10 mouse cellular contexts compared by ENCODE assay signal in genomic region chr1:170992550-170992949, GRCm38 (mm10). TPM values are rescaled to one million over a fixed set of nuclear protein-coding genes. Genes with fewer than 3 reads are reported as not detected.
A peak's percentile ranks its signal among the peaks of the same experiment; 100 is the strongest.
DNase-seq lines count a peak whose midpoint lies in the region; ATAC-seq and TF ChIP-seq lines count a peak whose summit lies in the region.
"Had no signal": no experiment of that assay in that cellular context is flagged by ENCODE, and none has a peak within 500 bp of the region (broad histone marks: within the 10 kb centered on the region; RNA-seq: fewer than 3 reads in every experiment).

No protein-coding gene starts in this region.

- in situ Hi-C loops in CH12.LX (cut with MboI; ENCODE audit: low pct_ligation_motif_present, low pct_unique_long_range_greater_than_20kb, low sequenced_read_pairs) = loop anchor here (25.0 kb wide), 1 partner anchor 355 kb away; the partner anchor contains the start of gene Olfml2b

- H3K4me2 ChIP-seq in hindbrain, embryonic 11.5 days (replicated peaks; ENCODE audit: low read depth, low read length) = no peak overlapping the region
- H3K4me2 ChIP-seq in CH12.LX (ENCODE audit: insufficient read depth, low read depth, poor library complexity, severe bottlenecking) = no peak overlapping the region
- no peak overlapping the region for H3K4me2 ChIP-seq in liver, postnatal 0 days (ENCODE audit: low read depth, low read length)
- H3K4me2 ChIP-seq in stomach, postnatal 0 days (replicated peaks; ENCODE audit: low read depth) = no peak overlapping the region
- H3K4me2 ChIP-seq: embryonic facial prominence, embryonic 13.5 days; limb, embryonic 13.5 days had no signal

- TF ChIP-seq EP300 in CH12.LX (IDR thresholded peaks at IDR 0.05; ENCODE audit: low read length) = no peak
- no peak for TF ChIP-seq EP300 in liver, postnatal 0 days (IDR thresholded peaks at IDR 0.05; ENCODE audit: low read depth)
- no peak for TF ChIP-seq EP300 in stomach, postnatal 0 days (optimal IDR thresholded peaks at IDR 0.05)

- no peaks in the 10 kb centered on the region for H3K36me3 ChIP-seq in hindbrain, embryonic 11.5 days (ENCODE audit: control insufficient read depth, insufficient read depth, low read length)
- no peaks in the 10 kb centered on the region for H3K36me3 ChIP-seq in hindbrain, embryonic 10.5 days
- H3K36me3 ChIP-seq in CH12.LX (replicated peaks in 1 of 2; ENCODE audit: control insufficient read depth in 1 of 2, insufficient read depth in 1 of 2, low read length in 1 of 2) = no peaks in the 10 kb centered on the region
- no peaks in the 10 kb centered on the region for H3K36me3 ChIP-seq in liver, postnatal 0 days (replicated peaks; ENCODE audit: insufficient read depth, low read length)
- no peaks in the 10 kb centered on the region for H3K36me3 ChIP-seq in stomach, postnatal 0 days (ENCODE audit: control insufficient read depth, insufficient read depth, low read length)
- H3K36me3 ChIP-seq: embryonic facial prominence, embryonic 13.5 days; limb, embryonic 13.5 days had no signal

- no peak overlapping the region for H3K9ac ChIP-seq in hindbrain, embryonic 11.5 days (ENCODE audit: low read depth, low read length)
- no peak overlapping the region for H3K9ac ChIP-seq in CH12.LX (ENCODE audit: insufficient read depth, low read depth)
- no peak overlapping the region for H3K9ac ChIP-seq in liver, postnatal 0 days (replicated peaks)
- no peak overlapping the region for H3K9ac ChIP-seq in stomach, postnatal 0 days (ENCODE audit: low read length)
- H3K9ac ChIP-seq: embryonic facial prominence, embryonic 13.5 days; limb, embryonic 13.5 days had no signal

- TF ChIP-seq POLR2A in CH12.LX (IDR thresholded peaks at IDR 0.05; ENCODE audit: low read depth, low read length) = no peak

- ATAC-seq in hindbrain, embryonic 11.5 days (ENCODE audit: low FRiP score) = no peak
- no peak for ATAC-seq in liver, postnatal 0 days
- ATAC-seq in stomach, postnatal 0 days (ENCODE audit: low FRiP score, low TSS enrichment) = no peak

- dilution Hi-C loops in CH12.LX (cut with MboI; ENCODE audit: extremely low pct_ligation_motif_present, extremely low pct_unique_long_range_greater_than_20kb, low sequenced_read_pairs) = no loop called here

- peak; percentile 61 to 93; a peak in 3 of 4 replicates for TF ChIP-seq CTCF in CH12.LX (conservative IDR thresholded peaks at IDR 0.05 in 1 of 2, IDR thresholded peaks at IDR 0.05 in 1 of 2; ENCODE audit: low read depth in 2 of 2, low read length in 2 of 2)
- TF ChIP-seq CTCF in liver, postnatal 0 days (IDR thresholded peaks at IDR 0.05; ENCODE audit: low read depth) = peak; percentile 86
- peak; percentile 85 for TF ChIP-seq CTCF in stomach, postnatal 0 days (IDR thresholded peaks at IDR 0.05; ENCODE audit: low read depth)

- no peaks in the 10 kb centered on the region for H3K4me1 ChIP-seq in hindbrain, embryonic 11.5 days (replicated peaks; ENCODE audit: control insufficient read depth, insufficient read depth, low read length)
- no peaks in the 10 kb centered on the region for H3K4me1 ChIP-seq in hindbrain, embryonic 10.5 days (replicated peaks)
- H3K4me1 ChIP-seq in CH12.LX (ENCODE audit: control insufficient read depth in 1 of 2, insufficient read depth in 2 of 2) = peaks cover 6 to 35% of the 10 kb centered on the region in 2 experiments
- no peaks in the 10 kb centered on the region; the same call in 1 of the 2 replicates for H3K4me1 ChIP-seq in liver, postnatal 0 days (ENCODE audit: insufficient read depth)
- H3K4me1 ChIP-seq in stomach, postnatal 0 days (replicated peaks; ENCODE audit: control insufficient read depth, insufficient read depth) = no peaks in the 10 kb centered on the region
- H3K4me1 ChIP-seq: embryonic facial prominence, embryonic 13.5 days; limb, embryonic 13.5 days had no signal

- 58% methylated on average over 5 of the region's 5 CpGs for WGBS in hindbrain, embryonic 11.5 days
- WGBS in hindbrain, embryonic 10.5 days = 62% methylated on average over 5 of the region's 5 CpGs
- 42% methylated on average over 5 of the region's 5 CpGs for WGBS in liver, postnatal 0 days (ENCODE audit: insufficient replicate concordance)
- WGBS in stomach, postnatal 0 days = 52% methylated on average over 5 of the region's 5 CpGs

- H3K27ac ChIP-seq in hindbrain, embryonic 11.5 days (ENCODE audit: low read depth, low read length) = no peak overlapping the region
- H3K27ac ChIP-seq in hindbrain, embryonic 10.5 days = no peak overlapping the region
- no peak overlapping the region for H3K27ac ChIP-seq in CH12.LX (ENCODE audit: insufficient read depth, low read depth)
- no peak overlapping the region for H3K27ac ChIP-seq in liver, postnatal 0 days (ENCODE audit: low read depth)
- H3K27ac ChIP-seq in stomach, postnatal 0 days (replicated peaks) = no peak overlapping the region
- H3K27ac ChIP-seq: embryonic facial prominence, embryonic 13.5 days; limb, embryonic 13.5 days had no signal

- TF ChIP-seq RAD21 in CH12.LX (IDR thresholded peaks at IDR 0.05; ENCODE audit: low read depth, low read length) = peak; percentile 90

- DNase-seq in hindbrain, embryonic 11.5 days (ENCODE audit: low spot score) = peak; percentile 13
- DNase-seq in hindbrain, embryonic 10.5 days (ENCODE audit: low spot score) = no peak
- DNase-seq in CH12.LX (ENCODE audit: extremely low read depth) (peak; percentile 78), ZHBTc4 (ENCODE audit: low read depth, low spot score) (peak; percentile 86)
- DNase-seq in frontal cortex, postnatal 36 days (ENCODE audit: low spot score in 2 of 2) = peak; percentile 37 to 60
- DNase-seq in liver, postnatal 0 days = peak; percentile 39
- DNase-seq in stomach, postnatal 0 days (ENCODE audit: low spot score) = peak; percentile 38
- no peak for DNase-seq in gastrocnemius, postnatal 10 days

- H3K4me3 ChIP-seq in hindbrain, embryonic 11.5 days (ENCODE audit: low read depth, low read length) = no peak overlapping the region
- H3K4me3 ChIP-seq in hindbrain, embryonic 10.5 days = no peak overlapping the region
- H3K4me3 ChIP-seq in CH12.LX (replicated peaks in 1 of 3; ENCODE audit: low read depth in 2 of 3, low read length in 2 of 3, poor library complexity in 1 of 3) = no peak overlapping the region
- no peak overlapping the region for H3K4me3 ChIP-seq in liver, postnatal 0 days (ENCODE audit: low read depth, low read length)
- no peak overlapping the region for H3K4me3 ChIP-seq in stomach, postnatal 0 days (ENCODE audit: low read depth, low read length)
- H3K4me3 ChIP-seq: embryonic facial prominence, embryonic 13.5 days; limb, embryonic 13.5 days had no signal

- H3K79me2 ChIP-seq in CH12.LX (replicated peaks; ENCODE audit: control insufficient read depth, extremely low read depth, insufficient read depth, poor library complexity, severe bottlenecking) = no peaks in the 10 kb centered on the region

- no peaks in the 10 kb centered on the region for H3K9me3 ChIP-seq in hindbrain, embryonic 11.5 days (ENCODE audit: control insufficient read depth, low read length)
- H3K9me3 ChIP-seq in hindbrain, embryonic 10.5 days = no peaks in the 10 kb centered on the region
- H3K9me3 ChIP-seq in CH12.LX (replicated peaks; ENCODE audit: low read length) = no peaks in the 10 kb centered on the region
- no peaks in the 10 kb centered on the region for H3K9me3 ChIP-seq in liver, postnatal 0 days (ENCODE audit: low read length)
- H3K9me3 ChIP-seq in stomach, postnatal 0 days (ENCODE audit: control insufficient read depth, low read length) = no peaks in the 10 kb centered on the region
- H3K9me3 ChIP-seq: embryonic facial prominence, embryonic 13.5 days; limb, embryonic 13.5 days had no signal

- no peaks in the 10 kb centered on the region for H3K27me3 ChIP-seq in hindbrain, embryonic 11.5 days (ENCODE audit: control insufficient read depth, insufficient read depth, low read length)
- no peaks in the 10 kb centered on the region for H3K27me3 ChIP-seq in hindbrain, embryonic 10.5 days (ENCODE audit: insufficient read depth, poor library complexity, severe bottlenecking)
- no peaks in the 10 kb centered on the region for H3K27me3 ChIP-seq in CH12.LX (replicated peaks)
- H3K27me3 ChIP-seq in liver, postnatal 0 days (ENCODE audit: insufficient read depth, low read length) = no peaks in the 10 kb centered on the region
- H3K27me3 ChIP-seq in stomach, postnatal 0 days (ENCODE audit: control insufficient read depth, insufficient read depth, low read length) = no peaks in the 10 kb centered on the region
- H3K27me3 ChIP-seq: embryonic facial prominence, embryonic 13.5 days; limb, embryonic 13.5 days had no signal

TF ChIP-seq in CH12.LX, 34 proteins besides CTCF, POLR2A, EP300 and RAD21 (continues in another document):
- no peak for TF ChIP-seq BHLHE40 (IDR thresholded peaks at IDR 0.05; ENCODE audit: low read depth, low read length)
- TF ChIP-seq ETS1 (conservative IDR thresholded peaks at IDR 0.05; ENCODE audit: low read depth, low read length) = no peak
- no peak for TF ChIP-seq PAX5 (IDR thresholded peaks at IDR 0.05; ENCODE audit: low read length)
- TF ChIP-seq SIN3A (IDR thresholded peaks at IDR 0.05; ENCODE audit: low read length) = no peak
- no peak for TF ChIP-seq MAX (IDR thresholded peaks at IDR 0.05; ENCODE audit: low read length)
- peak; percentile 97 for TF ChIP-seq SMC3 (IDR thresholded peaks at IDR 0.05; ENCODE audit: low read depth, low read length)
- TF ChIP-seq GABPA (IDR thresholded peaks at IDR 0.05; ENCODE audit: insufficient replicate concordance, low read depth, low read length) = no peak
- no peak for TF ChIP-seq MAZ (IDR thresholded peaks at IDR 0.05; ENCODE audit: low read depth, low read length)

RNA-seq across cellular contexts. Expression of gene Fcgr2b, which starts 16.2 kb away (rescaled TPM):
- polyA plus RNA-seq in hindbrain, embryonic 11.5 days (2014; fragmentation: Nextera tagmentation; extraction: Ambion mirVana) = 0.12 and 0.28 TPM in 2 replicates
- polyA plus RNA-seq in hindbrain, embryonic 10.5 days (2016; fragmentation: Nextera tagmentation; extraction: Ambion mirVana) = 0.26 TPM in 1 of 2 replicates, not detected in the other
- total RNA-seq in CH12.LX (2012; rRNA removed) (20.2 and 31.8 TPM in 2 replicates), CH12.LX (2014; rRNA removed) (29.5 and 31.1 TPM in 2 replicates)
- 36.1 and 44.3 TPM in 2 replicates for polyA plus RNA-seq in CH12.LX (2012; ENCODE audit: insufficient read length, low read depth)
- 18.0 and 18.7 TPM in 2 replicates for polyA plus RNA-seq in liver, postnatal 0 days (2015; fragmentation: Nextera tagmentation; extraction: Ambion mirVana)
- polyA plus RNA-seq in stomach, postnatal 0 days (2015; fragmentation: Nextera tagmentation; extraction: Ambion mirVana) = 5.3 and 5.6 TPM in 2 replicates
- 1 to 10 TPM; 6.2 to 6.9 TPM for total RNA-seq in gastrocnemius, postnatal 10 days (2021)

RNA-seq across cellular contexts. Expression of gene Fcgr4, which starts 26.2 kb away (rescaled TPM):
- 0.39 and 0.62 TPM in 2 replicates for polyA plus RNA-seq in hindbrain, embryonic 11.5 days (2014; fragmentation: Nextera tagmentation; extraction: Ambion mirVana)
- 0.30 and 0.64 TPM in 2 replicates for polyA plus RNA-seq in hindbrain, embryonic 10.5 days (2016; fragmentation: Nextera tagmentation; extraction: Ambion mirVana)
- 48.4 and 56.8 TPM in 2 replicates for total RNA-seq in CH12.LX (2012; rRNA removed)
- total RNA-seq in CH12.LX (2014; rRNA removed) = 41.8 and 50.2 TPM in 2 replicates
- 46.7 and 52.8 TPM in 2 replicates for polyA plus RNA-seq in CH12.LX (2012; ENCODE audit: insufficient read length, low read depth)
- polyA plus RNA-seq in liver, postnatal 0 days (2015; fragmentation: Nextera tagmentation; extraction: Ambion mirVana) = 9.4 and 9.7 TPM in 2 replicates
- polyA plus RNA-seq in stomach, postnatal 0 days (2015; fragmentation: Nextera tagmentation; extraction: Ambion mirVana) = 1.1 and 1.2 TPM in 2 replicates
- under 1 TPM; 0.19 to 0.41 TPM for total RNA-seq in gastrocnemius, postnatal 10 days (2021)

Comparison
In these comparisons a context has a peak if more than half of its experiments do, and no peak if none do; other contexts are left out.
1. DNase-seq: peak in hindbrain, embryonic 11.5 days (single experiment), CH12.LX (single experiment), ZHBTc4 (single experiment), frontal cortex, postnatal 36 days (2 of 2), liver, postnatal 0 days (single experiment) and stomach, postnatal 0 days (single experiment); none in hindbrain, embryonic 10.5 days (single experiment) and gastrocnemius, postnatal 10 days (single experiment).
2. Peak in every context shown above with its lines, with median percentiles within 50 percentile points of each other: CTCF ChIP-seq.